Mouse (Mus musculus) left cerebral cortex, adult 11 months (tissue): Measurements from ENCODE around the gene Sytl3.
A peak's percentile ranks its signal among the peaks of the same experiment; 100 is the strongest.
"Not testable (repeated sequence)": the region's sequence is repeated elsewhere in the genome, so short reads cannot be mapped to it uniquely, and the experiment has no call there.

Experiments
- DNase-seq: peaks from one replicate; pipeline ENCODE4 v3.0.0; 2022; ENCODE audit warnings: low spot score

Gene Sytl3

DNA sequence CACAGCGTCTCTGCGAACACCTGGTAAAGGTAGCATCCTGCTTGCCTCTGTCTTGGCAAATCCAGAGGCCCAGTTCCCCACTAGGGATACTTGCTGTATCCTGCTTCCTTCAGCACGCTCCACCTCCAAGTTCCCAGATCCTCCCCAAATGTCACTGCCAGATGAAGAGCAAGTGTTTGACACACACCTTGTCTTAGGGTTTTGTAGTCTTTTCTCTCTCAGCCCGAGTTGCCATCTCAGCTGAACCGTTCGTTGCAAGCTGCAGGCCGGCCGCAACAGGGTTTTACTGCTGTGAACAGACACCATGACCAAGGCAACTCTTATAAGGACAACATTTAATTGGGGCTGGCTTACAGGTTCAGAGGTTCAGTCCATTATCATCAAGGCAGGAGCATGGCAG, 12.1 kb upstream of the Sytl3 start:
- DNase-seq: not testable (repeated sequence)

DNA sequence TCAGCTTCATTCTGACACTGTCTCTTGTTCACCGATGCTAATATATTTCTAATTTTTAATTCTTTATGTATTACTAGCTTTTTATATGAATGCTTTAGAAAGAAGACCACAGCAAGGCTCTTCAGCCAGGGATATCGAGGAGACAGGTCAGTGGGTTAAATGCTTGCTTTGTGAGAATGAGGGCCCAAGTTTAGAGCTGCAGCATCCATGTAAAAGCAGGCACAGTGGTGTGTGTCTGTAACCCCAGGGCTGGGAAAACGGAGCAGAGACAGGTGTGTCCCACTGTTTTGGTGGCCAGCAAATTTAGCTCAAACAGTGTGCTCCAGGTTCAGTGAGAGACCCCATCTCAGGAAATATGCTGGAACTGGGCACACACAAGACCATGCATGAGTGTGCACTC, 11.4 kb upstream of the Sytl3 start:
- DNase-seq: not testable (repeated sequence)

DNA sequence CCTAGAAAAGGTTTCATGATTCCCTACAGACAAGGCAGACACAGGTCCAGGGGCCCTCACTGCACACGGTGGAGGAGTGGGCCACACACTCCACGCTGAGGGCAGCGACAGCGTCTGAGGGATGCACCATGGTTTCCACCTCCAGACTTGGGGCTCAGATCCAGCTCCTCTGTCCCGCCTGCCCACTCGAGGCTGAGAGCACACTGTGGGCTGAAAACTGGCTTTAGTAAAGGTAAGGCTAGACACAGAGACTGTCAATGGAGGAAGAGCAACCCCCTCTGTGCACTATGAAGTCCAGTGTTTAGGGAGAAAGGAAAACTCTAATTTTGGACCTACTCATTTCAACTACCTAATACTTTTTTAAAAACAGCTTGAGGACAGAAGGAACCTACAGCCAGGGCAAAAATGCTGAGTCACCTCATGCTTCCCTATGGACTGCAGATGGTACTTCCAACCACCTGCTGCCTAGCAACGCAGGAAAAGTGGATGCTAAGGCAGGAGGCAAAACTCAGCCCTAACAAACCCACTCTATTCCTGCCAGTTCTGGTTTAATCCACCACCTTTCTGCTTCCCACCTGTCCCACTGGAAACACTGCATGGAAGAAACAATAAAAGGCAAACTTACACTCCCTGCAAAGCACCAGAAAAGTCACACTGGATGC, 7.9 kb upstream of the Sytl3 start:
- not testable (repeated sequence) for DNase-seq

DNA sequence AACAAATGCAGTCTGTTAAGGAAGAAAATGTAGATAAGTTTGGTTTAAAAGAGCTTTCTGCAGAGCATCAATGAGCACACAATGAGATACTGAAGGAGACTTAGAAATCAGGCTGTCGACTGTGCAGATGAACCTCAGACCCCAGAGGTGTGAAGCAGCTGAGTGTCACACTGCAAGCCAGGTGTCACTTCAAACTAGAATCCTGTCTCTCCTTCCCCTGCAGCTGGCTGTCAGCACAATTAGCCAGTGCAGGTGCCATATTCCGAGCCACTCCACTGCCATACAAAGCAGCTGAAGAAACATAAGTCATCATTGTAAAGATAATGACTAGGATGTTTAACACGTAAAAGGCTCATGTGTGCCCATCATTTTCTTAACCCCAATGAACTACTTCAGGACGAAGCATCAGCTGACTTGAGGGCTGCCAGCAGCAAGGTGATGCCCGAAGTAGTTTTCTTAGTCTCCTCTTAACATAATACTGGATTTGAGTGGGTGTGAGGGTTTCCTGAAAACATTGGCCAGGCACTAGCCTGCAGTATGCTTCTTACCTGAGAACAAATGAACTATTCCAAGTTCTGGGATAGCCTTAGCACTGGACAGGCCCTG, 5.4 kb upstream of the Sytl3 start:
- DNase-seq: not testable (repeated sequence)

DNA sequence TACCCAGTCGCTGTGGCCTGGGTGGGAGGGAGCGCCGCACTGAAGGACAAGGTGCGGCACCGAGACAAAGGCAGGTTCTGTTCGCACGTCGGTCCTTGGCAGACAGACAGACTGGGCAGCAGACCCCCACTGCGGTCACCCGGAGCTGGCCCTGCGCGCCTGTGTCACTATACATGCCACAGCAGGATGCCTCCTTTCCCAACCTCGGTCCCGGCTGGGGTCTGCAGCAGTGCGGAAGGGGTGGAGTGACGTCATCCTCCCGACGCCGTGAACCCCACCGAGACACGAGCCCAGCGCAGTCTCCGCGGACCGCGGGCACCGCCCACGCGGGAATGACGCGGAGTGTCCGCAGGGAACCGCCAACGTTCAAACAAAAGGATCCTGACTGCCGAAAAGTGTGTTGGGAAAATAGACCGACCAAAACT, 3.8 kb upstream of the Sytl3 start:
- DNase-seq: not testable (repeated sequence)

DNA sequence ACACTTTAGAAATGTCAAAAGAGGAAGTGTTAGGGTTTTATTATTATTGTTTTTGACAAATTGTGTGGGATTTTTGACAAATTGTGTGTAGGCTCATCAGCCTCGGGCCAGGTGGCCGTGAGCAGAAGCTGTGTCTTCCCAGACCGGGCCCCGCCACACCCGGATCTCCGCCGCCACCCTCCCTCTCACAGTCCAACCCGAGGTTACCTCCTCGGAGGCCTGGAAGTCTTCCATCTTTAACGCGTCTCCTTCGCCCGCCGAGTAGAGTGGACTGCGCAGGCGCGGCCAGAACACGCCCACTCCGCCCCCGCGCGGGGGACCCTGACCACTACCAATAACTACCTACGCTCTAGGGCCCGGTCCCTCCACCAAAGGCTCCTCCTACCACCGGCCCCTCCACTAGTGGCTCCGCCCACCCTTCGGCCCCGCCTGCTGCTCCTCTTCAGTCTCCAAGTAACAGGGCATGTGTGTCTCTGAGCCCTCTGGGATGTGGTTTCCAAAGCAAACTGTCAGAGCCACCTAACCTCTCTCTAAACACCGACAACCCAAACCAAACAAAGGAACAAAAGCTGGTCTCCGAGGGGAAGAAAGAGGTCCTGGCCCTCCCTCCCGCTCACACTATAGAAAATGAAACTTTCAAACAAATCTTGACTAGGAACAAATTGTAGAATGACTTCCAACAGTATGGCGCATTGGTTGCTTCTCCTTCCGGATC, 3.2 kb upstream of the Sytl3 start, which contains the start of gene Dynlt1f:
TSS of gene Dynlt1f (minus strand) at position 334 of the 715 bp plus-strand sequence.
- peak; percentile 53 for DNase-seq

DNA sequence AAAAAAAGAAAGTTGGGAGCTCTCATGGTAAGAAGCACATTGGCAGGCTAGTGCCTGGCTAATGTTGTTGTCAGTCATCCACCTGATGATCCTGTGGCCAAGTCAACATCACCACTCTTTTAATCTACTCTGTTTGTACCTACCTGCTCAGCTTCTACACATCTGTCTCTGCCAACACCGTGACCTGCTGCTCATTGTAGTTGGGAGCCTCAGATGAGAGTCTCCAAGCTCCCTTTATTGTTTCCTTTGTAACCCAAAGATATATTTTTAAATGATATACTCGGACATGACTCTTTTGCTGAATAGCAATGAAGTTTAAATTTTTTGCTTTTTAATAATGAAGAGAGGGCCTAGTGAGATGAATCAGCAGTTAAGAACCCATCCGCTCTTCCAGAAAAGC, 2.4 kb upstream of the Sytl3 start:
- not testable (repeated sequence) for DNase-seq

DNA sequence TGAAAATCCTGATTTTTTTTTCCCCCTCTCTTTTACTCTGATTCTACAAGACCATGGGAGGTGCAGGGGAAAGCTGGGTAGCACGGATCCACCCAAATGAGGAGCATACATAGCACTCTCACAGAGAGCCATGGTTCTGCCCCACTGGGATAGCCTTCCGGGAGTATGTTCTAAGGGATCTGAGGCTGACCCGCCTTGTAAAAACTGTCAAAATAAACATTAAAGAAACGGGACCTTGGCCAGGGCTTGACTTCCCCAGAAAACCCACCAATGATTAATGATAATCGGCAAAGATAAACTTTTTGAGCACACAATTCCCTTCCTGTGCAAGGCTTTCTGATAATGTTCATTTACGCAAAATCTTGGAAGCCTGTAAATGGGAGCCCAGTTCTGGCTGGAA, 1.7 kb downstream of the Sytl3 start:
- DNase-seq: not testable (repeated sequence)

DNA sequence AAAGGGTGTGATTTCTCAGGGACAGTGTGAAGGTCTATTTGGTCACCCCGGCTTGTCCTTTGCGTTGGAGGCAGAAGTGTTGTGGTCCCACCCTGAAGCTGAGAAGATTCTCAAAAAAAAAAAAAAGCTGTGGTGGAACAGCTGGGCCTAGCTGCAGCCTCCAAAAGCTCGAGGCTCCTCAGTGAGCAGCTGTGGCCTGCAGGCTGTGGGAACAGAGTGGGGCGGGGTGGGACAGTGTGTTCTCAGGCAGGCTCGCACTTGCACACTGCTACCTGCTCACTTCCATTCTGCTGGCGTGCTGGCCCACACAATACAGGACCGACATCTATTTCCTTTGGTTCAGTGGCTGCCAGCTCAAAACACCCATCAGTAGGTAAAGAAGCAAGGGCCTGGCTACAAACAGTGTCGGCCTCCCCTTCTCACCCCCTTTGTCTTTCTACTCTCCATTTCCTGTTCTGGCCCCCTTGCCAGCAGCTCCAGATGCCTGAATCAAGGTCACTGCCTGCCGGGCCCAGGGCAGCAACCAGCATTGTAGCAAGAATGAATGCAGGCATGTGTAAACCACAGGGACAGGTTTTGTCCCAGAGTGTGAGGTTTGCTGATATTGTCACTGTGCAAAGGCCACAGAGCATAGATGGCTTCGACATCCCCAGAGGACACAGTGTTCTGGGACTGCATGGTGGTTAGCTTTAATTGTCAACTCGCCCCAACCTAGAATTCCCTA, 2.4 kb downstream of the Sytl3 start:
- DNase-seq: not testable (repeated sequence)

DNA sequence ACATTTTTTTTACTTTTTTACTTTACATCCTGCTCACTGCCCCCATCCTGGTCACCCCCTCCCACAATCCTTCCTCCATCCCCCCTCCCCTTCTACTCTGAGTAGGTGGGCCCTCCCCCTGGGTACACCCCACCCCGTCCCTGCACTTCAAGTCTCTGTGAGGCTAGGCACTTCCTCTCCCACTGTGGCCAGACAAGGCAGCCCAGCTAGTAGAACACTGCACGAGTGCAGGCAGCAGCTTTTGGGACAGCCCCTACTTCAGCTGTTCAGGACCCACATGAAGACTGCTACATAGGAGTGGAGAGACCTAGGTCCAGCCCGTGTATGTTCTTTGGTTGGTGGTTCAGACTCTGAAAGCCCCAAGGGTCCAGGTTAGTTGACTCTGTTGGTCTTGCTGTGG, 3.9 kb downstream of the Sytl3 start:
- DNase-seq: not testable (repeated sequence)

DNA sequence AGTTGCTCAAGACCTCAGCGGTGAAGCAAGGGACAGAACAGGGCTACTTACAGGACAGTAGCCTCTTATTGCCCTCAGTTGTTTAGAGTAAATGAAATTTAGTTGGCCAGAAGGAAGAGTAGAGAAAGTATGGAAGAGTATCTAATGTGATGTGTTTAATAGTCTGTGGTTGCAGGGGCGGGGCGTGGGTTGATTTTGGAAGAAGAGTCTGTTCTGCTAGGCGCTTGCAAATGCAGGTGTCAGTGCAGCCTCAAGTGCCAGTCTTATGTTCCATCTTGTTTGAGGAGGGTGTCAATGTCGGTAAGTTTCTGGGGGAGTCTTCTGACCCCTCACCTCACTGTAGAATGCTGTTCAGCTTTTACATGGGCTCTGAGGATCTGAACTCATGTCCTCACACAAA, 6.5 kb downstream of the Sytl3 start:
- not testable (repeated sequence) for DNase-seq

DNA sequence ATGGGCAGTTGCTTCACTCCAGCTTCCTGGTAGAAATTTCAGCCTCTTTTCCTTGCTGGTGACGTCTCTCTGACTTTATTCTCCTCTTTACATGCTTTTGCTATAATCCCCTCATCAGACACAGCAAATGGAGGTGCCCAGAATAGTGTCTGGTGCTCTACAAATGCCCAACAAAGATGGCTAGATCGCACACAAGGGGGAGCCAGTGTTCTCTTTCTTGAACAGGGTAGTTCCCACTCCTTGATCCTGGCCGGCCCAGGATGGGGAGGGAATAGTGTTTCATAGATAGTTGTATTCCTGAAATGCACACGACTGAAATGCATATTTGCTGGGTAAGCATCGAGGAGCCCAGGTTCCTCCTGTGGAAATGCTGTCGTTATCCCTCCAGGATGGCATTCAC, 9.6 kb downstream of the Sytl3 start:
- not testable (repeated sequence) for DNase-seq

DNA sequence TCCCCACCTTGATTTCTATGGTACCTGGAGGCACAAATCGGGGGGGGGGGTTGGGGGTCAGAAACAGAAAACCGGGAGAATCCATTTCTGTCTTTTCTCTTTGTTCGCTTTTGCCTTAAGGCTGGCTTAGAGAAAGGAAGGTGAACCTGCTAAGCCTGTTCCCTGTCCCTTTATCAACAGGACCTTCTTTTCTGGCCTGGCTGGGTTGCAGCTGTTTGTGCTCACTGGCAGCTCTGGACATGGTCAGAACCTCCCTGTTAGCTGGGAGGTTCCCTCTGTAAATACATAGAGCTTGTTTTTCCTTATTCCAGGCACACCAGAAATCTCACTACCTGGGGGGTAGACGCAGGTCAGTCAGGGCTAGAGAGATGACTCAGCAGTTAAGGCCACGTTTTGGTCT, 15.4 kb downstream of the Sytl3 start:
- not testable (repeated sequence) for DNase-seq

DNA sequence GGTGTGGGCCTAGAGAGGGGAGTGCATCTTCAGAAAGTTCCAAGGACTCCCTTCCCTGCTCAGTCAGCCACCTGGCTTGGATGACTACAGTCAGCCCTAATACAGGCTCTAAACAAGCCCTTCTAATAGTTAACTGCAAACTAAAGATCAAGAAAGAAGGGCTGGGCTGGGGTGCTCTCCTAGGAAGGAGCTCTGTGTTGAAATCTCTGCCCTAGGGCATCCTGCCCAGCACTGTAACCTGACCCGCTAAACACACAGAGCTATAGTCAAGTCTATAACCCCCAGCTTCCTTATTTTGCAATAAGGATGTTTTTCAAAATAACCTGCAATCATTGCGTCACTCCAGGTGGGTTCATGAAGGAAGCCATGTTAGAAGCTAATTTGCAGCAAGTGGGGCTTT, 19.2 kb downstream of the Sytl3 start:
- not testable (repeated sequence) for DNase-seq

DNA sequence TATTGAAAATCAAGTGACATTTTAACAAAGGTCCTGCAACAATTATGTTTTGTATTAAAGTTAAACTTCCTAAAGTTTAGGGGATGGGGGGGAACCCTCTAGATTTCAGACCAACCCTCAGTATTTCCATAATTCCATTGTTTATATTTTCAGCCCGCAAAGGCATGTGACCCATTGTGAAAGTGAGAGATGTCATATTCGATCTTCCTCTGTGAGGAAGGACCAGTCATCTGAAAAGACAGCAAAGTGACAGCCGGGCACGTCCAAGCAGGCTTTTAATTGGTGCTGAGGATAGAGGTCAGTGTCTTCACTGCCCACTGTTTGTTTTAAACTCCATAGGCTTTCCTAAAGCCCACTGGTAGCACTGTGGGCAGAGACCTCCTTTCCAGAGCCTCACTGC, 22.8 kb downstream of the Sytl3 start:
- not testable (repeated sequence) for DNase-seq

DNA sequence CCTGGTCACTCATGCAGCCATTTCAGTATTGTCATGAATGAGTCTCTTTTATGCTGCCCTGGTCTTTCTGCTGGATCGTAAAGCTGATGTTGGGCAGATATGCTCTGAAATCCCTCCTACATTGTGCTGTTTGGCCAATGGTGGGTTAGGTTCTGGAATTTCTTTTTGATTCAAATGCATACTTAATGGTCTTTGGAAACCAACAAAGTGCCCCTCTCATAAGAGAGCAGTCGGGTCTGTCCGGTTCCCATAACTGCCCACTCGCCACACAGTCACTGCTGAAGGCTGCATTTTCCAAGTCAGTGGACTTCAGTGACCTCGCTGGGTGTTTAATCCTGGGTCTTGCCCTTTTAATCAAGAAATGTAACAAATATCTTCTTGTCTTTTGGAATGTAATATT, 24.8 kb downstream of the Sytl3 start:
- not testable (repeated sequence) for DNase-seq

DNA sequence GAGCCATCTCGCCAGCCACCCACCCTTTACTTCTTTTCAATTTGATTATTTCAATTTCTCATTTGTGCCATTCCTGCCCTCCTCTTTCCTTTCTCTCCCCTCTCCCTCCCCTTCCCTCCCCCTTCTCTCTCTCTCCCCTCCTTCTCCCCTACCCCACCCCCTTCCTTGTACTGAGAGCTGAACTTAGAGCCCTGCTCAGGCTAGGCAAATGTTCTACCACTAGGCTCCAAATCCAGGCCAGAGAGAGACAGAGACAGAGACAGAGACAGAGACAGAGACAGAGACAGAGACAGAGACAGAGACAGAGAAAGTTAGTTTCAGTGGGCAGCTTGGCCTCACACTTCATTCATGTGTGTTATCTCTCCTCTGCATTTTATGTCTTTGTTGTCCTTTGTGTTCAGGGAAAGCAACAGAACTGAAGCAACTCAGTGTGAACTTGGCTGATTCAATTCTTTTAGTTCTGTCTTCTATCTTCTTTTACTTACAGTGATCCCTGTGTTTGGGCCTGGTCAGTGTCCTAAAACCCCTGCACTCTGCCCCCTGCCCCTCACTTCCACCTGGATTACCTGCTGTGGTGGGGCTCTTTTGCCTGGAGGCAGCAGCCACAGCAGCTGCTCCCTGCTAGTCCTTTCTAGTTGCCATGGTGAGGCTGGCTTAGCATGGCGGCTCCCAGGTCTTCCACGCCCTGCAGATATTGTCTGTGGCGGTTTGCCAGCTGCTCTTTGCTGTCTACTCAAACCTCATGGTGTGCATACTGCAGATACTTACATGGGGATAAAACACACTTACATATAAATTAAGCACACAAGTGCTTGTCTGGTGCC, 25.8 kb downstream of the Sytl3 start:
- not testable (repeated sequence) for DNase-seq

DNA sequence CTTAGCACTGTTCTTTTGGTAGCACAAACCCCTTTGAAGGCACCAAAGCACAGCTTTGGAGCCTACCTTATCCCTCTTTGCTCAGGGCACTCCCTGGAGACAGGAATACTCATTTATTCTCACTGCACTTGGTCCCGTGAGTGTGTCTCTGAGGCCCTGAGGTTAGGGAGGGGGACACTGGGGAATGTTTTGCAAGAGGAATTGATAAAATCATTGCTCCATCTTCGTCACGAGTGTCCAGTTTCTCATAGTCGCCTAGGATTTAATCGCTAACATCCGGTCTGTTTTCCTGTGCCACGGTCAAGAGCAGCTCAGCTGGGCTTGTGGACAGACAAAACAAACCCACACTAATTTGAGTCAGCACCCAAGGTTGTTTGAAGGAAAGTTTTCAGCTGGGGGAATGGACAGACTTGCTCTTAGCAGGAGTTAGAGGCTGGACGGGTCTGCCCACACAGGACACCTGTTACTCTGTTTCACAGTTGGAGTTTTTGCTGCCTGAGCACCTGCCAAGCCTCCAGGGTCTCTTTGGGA, 26.5 kb downstream of the Sytl3 start:
- not testable (repeated sequence) for DNase-seq

DNA sequence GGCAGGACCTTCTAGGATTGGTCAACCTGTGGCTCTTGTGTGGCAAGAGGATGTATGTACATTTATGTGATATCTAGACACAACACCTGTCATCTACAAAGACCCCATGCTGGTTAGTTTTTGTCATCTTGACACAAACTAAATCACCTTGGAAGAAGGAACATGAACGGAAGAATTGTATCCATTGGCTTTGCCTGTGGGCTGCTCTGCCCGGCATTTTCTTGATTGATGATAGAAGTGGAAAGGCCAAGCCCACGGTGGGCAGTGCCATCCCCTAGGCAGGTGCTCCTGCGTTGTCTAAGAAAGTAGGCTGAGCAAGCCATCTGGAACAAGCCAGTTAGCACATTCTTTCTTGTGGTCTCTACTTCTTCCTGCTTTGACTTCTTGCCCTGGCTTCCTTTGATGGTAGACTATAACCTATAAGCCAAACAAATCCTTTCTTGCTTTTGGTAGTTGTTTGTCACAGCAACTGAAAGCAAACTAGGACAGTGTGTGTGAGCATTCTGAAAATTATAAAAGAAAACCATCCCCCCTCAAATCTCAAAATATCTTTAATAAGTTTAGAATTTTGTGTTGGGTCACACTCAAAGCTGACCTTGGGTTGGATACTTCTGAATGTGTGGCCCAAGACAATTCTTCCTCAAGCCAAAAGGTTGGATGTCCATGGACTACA, 27.5 kb downstream of the Sytl3 start:
- not testable (repeated sequence) for DNase-seq

DNA sequence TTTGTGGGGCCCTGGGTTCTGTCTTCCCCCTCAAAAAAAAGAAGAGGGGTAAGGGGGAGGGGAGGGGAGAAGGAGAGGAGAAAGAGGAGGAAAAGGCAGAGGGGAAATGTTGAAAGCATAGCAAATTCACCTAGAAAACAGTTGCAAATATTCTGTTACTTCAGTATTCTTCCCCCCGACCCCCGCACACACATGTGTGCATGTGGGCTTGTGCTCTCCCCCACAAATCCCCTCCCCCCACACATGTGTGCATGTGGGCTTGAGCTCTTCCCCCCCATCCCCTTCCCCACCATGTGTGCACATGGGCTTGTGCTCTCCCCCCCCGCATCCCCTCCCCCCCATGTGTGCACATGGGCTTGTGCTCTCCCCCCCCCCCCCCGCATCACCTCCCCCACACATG, 30.5 kb downstream of the Sytl3 start:
- not testable (repeated sequence) for DNase-seq

DNA sequence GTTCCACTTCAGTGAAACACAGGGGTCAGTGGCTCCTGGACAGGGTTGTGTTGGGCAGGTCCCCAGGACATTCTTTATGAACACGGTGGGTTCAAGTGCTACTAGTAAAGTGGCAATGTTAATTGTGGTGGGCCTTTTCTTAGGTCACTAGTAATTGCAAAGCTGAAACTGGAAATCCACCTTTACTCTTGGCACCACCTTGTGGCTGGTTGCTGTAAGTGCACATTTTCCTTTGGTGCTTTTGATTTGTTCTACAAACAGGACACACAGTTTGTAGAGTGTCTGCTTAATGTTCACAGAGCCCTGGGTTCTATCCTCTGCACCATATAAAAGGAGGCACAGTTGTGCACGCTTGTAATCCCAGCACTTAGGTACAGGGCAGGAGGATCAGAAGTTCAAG, 32.7 kb downstream of the Sytl3 start:
- peak; percentile 82 for DNase-seq
